Mouse (Mus musculus) E14TG2a.4 (cell line): ENCODE results near the gene Galnt15.

ENCODE experiments used
- CTCF ChIP-seq: conservative IDR thresholded peaks from 2 replicates; pipeline ENCODE4 v1.5.1; 2014; ENCODE audit warnings: low read length
- NANOG ChIP-seq: IDR thresholded peaks from 2 replicates; pipeline ENCODE4 v1.6.1; 2014; ENCODE audit warnings: borderline replicate concordance, low read length, mixed read lengths
- POU5F1 ChIP-seq: IDR thresholded peaks from 2 replicates; pipeline ENCODE4 v1.6.1; 2014; ENCODE audit warnings: low read length, borderline replicate concordance

GRCm38 (mm10) chr14:32076896-32077575 is 48.2 kb downstream of the Galnt15 start:
- TF ChIP-seq NANOG (no peak), CTCF (peak; percentile 93), POU5F1 (no peak)
